Mouse (Mus musculus) stomach, embryonic 15.5 days (tissue): ENCODE results near the gene Syn3. TPM values are rescaled to one million over a fixed set of nuclear protein-coding genes. Genes with fewer than 3 reads are reported as not detected.
A peak's percentile ranks its signal among the peaks of the same experiment; 100 is the strongest.
"Not testable (repeated sequence)": the region's sequence is repeated elsewhere in the genome, so short reads cannot be mapped to it uniquely, and the experiment has no call there.

Experiments used
- ATAC-seq: fragments of 200-750 bp; cut with Nextera tagmentation; 2 replicates; pipeline ENCODE4 v1.8.0; 2017; ENCODE audit warnings: low read depth, moderate number of reproducible peaks, moderate TSS enrichment; ENCODE audit not compliant: insufficient read depth, low FRiP score
- H3K27ac ChIP-seq: fragments of 300-500 bp; sonication (generic); 2 replicates; pipeline ENCODE4 v1.5.1; 2015; ENCODE audit warnings: mild to moderate bottlenecking, inconsistent platforms
- H3K27me3 ChIP-seq: fragments of 300-500 bp; sonication (generic); replicated peaks from 2 replicates; pipeline ENCODE4 v1.6.1; 2015; ENCODE audit warnings: inconsistent platforms
- H3K36me3 ChIP-seq: fragments of 300-500 bp; sonication (generic); 2 replicates; pipeline ENCODE4 v1.6.1; 2015; ENCODE audit warnings: inconsistent platforms
- H3K4me1 ChIP-seq: fragments of 300-500 bp; sonication (generic); 2 replicates; pipeline ENCODE4 v1.6.1; 2015; ENCODE audit warnings: inconsistent platforms
- H3K4me2 ChIP-seq: fragments of 300-500 bp; sonication (generic); 2 replicates; pipeline ENCODE4 v1.6.1; 2015; ENCODE audit warnings: mild to moderate bottlenecking, inconsistent platforms
- H3K4me3 ChIP-seq: fragments of 300-500 bp; sonication (generic); replicated peaks from 2 replicates; pipeline ENCODE4 v1.5.1; 2015; ENCODE audit warnings: inconsistent platforms
- H3K9ac ChIP-seq: fragments of 300-500 bp; sonication (generic); 2 replicates; pipeline ENCODE4 v1.6.1; 2015; ENCODE audit warnings: inconsistent platforms
- H3K9me3 ChIP-seq: fragments of 300-500 bp; sonication (generic); 2 replicates; pipeline ENCODE4 v1.6.1; 2016; ENCODE audit warnings: inconsistent platforms
- WGBS: fragments of 180-500 bp; shearing (Covaris S2); methylation state at CpG from one replicate; pipeline ENCODE4 v1.1.7; 2015; 5-methylcytosine and 5-hydroxymethylcytosine counted together
- polyA plus RNA-seq: library from polyadenylated mRNA; unstranded; fragments of >200 nt; fragmentation: Nextera tagmentation; extraction: Ambion mirVana; gene quantifications from 2 replicates; pipeline ENCODE4 v1.2.1, GENCODE M21; 2015

The Syn3 gene
- polyA plus RNA-seq, 1 experiment from 2014 or later, result 3.5 TPM

DNA sequence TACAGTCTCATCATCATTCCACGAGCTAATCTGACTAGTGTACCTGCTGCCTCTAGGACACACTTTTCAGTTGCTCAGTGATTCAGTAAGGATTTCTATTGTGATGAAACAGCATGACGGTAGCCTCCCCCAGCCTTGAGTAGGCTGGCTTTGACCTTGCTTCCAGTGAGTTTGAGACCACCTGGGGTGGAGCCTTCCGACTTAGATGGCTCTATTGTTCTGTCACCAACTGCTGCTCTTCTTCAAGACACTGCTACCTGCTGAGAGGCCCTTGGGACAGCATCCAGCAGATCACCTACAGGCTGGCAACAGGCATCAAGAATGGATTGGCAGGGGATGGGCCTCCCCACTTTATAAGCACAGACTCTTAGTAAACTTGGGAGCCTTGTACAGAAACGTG is 63.7 kb downstream of the Syn3 start:
- not testable (repeated sequence) for H3K4me2 ChIP-seq, H3K4me3 ChIP-seq, H3K36me3 ChIP-seq, H3K27ac ChIP-seq, H3K4me1 ChIP-seq, ATAC-seq, H3K27me3 ChIP-seq, H3K9me3 ChIP-seq, H3K9ac ChIP-seq
- WGBS, result 80% methylated on average over 4 of the region's 4 CpGs

DNA sequence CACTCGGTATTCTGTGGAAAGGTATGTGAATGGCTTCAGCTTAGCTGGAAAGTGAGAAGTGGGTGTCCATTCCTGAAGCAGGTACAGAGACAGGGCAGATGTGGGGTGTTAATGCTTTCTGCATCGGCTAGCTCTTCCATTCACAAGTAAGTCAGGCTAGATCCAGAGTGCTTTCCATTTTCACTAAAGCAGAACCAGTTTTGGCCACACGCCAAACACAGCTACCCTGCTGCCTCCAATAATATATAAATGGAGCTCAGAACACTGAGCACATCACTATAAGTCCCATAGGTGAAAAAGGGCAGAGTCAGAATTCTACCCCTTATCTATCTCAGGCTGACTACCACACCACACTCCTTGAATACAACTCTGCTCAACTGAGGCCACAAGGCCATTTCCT is 69.0 kb downstream of the Syn3 start:
- Histone ChIP-seq H3K27ac (no peak overlapping the region), H3K9ac (no peak overlapping the region), H3K9me3 (no peaks in the 10 kb centered on the region), H3K4me1 (peaks cover 8% of the 10 kb centered on the region; the same call in 1 of the 2 replicates), H3K4me2 (no peak overlapping the region), H3K36me3 (no peaks in the 10 kb centered on the region), H3K27me3 (no peaks in the 10 kb centered on the region), H3K4me3 (no peak overlapping the region)
- ATAC-seq, result no peak
- 68% methylated on average over 3 of the region's 3 CpGs for WGBS

DNA sequence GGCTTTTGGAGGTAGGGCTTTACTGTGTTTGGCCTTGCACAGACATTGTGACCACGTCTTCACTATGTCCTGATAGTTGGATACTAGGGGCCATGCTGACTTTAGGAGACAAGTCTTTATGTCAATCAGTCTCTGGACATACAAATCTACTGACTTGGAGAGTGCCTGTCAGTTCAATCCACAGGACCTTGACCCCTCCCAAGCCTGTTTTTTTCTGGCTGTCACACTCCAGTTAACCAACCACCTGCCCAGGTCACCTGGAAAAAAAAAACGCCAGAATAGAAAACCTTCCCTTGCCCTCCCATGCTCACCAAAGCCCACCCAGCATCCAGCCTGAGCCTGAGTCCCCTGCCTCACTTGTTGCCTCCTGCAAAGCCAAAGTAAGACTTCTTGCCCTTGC is 70.7 kb downstream of the Syn3 start:
- Histone ChIP-seq H3K27ac (no peak overlapping the region), H3K4me3 (no peak overlapping the region), H3K9ac (no peak overlapping the region), H3K9me3 (no peaks in the 10 kb centered on the region), H3K4me1 (peaks cover 8% of the 10 kb centered on the region; the same call in 1 of the 2 replicates), H3K27me3 (no peaks in the 10 kb centered on the region), H3K4me2 (no peak overlapping the region), H3K36me3 (no peaks in the 10 kb centered on the region)
- no peak for ATAC-seq
- WGBS, result 73% methylated on average over 2 of the region's 2 CpGs

DNA sequence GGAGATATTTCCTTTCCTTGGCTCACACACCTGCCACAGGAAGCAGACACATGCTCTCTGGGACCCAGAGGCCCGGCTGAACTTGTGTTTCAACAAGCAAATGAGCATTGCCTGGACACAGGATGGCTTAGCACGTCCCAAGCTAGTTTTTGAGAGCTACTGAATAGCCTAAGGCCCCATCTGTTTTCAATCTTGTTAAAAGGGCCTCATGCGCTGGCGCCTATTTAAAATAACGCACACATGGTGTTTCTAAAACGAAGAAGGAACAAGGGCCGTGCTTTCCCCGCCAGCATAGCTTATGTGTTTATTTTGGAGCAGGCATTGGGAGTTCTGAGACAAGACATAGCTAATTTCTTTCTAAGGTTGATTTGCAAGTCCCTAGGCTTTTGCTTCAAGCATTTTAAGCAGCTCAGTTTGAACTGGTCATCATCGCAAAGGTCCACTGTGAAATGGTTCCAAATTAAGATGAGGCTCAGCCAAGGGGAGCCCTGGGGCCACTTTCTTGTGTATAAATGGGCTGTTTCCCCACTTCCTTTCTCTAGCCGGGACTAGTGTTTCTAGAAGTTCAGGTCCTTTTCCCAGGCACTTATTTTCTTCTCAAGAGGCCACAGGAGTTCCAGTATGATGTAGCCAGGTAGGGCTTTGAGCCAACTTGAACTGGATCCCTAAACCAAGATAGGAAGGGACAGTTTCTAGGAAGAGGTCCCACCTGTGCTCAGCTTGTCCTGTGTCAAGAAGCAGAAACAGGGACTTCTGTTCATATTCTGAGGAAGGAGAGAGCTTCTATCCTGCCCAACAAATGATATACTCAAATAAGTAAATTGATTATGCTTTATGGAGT is 72.8 kb downstream of the Syn3 start:
- peaks cover 8% of the 10 kb centered on the region; the same call in 1 of the 2 replicates for H3K4me1 ChIP-seq
- peak overlapping the region; percentile 74 for H3K27ac ChIP-seq
- H3K4me3 ChIP-seq, result no peak overlapping the region
- no peak overlapping the region for H3K9ac ChIP-seq
- H3K27me3 ChIP-seq, result no peaks in the 10 kb centered on the region
- peak; percentile 76; the same call in 1 of the 2 replicates for ATAC-seq
- 27% methylated on average over 10 of the region's 10 CpGs for WGBS
- H3K4me2 ChIP-seq, result no peak overlapping the region
- no peaks in the 10 kb centered on the region for H3K9me3 ChIP-seq
- no peaks in the 10 kb centered on the region for H3K36me3 ChIP-seq

DNA sequence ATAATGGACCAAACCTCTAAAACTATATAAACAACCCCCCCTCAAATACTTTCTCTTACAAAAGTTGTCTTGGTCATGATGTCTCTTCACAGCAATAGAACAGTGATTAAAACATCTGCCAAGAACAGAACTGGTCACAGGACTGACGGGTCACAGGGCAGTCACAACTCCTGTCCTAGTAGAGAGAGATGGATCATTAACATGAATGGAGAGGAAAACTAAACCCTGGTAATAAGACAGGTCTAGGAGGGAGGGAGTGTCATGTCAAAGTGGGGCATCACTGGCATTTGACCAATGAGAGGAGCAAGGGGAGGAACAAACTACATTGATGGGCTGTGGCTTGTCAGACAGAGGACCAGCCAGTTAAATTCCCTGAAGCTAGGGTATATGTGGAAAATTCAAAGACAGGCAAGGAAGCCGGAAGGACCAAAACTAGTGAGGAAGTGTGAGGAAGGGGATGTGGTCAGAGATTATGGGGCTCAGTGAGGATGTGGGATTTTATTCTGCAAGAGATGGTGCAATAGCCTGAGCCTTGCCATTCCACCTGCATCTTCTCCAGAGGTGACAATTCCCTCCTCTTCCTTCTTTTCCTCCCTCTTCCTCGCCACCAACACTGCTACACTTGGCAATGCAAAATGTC is 76.8 kb downstream of the Syn3 start:
- Histone ChIP-seq H3K9ac (no peak overlapping the region), H3K4me1 (peaks cover 8% of the 10 kb centered on the region), H3K4me2 (no peak overlapping the region), H3K4me3 (no peak overlapping the region), H3K9me3 (no peaks in the 10 kb centered on the region), H3K27me3 (no peaks in the 10 kb centered on the region), H3K27ac (no peak overlapping the region), H3K36me3 (no peaks in the 10 kb centered on the region)
- no peak for ATAC-seq
- 83% methylated on average over 3 of the region's 3 CpGs for WGBS

DNA sequence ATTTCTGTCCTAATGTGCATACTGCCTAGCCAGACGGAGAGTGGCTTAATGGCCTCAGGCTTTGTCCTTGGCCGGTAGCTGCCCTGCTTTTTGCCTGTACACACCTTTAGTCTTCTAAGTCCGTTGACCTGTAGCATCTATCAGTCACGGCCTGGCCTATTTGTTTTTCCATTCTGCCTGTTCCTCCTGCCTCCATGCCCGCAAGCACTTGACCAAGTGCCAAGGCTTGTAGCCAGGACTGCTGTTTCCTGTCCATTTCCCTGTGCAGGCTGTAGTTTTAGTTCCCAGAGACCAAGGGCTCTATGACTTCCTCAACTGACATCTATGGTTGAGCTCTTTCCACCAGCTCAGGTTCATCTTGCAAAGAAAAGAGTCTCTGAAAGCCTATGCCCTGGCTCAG is 79.8 kb downstream of the Syn3 start:
- no peaks in the 10 kb centered on the region for H3K27me3 ChIP-seq
- H3K36me3 ChIP-seq, result no peaks in the 10 kb centered on the region
- no peaks in the 10 kb centered on the region; the same call in 1 of the 2 replicates for H3K4me1 ChIP-seq
- WGBS, result 77% methylated on average over 5 of the region's 5 CpGs
- ATAC-seq, result no peak
- H3K9ac ChIP-seq, result no peak overlapping the region
- H3K27ac ChIP-seq, result no peak overlapping the region
- H3K4me3 ChIP-seq, result no peak overlapping the region
- no peaks in the 10 kb centered on the region for H3K9me3 ChIP-seq
- H3K4me2 ChIP-seq, result no peak overlapping the region

DNA sequence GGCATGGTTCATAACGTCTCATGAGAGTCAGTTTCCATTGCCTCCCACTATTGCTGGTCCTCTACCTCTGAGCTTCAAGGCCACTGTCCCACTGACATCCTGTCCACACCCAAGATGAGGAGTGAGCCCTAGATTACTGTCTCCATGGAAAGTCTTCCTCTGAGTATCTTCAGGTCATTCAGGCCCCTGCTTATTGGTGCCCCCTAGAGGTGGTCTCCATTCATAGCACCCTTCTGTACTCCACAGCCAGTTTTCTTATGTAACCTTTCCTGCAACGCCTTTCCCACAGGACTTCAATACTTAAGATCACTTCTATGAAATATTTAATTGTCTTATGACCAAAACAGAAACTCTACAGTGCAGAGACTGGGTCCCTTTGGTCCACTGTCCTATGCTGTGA is 80.4 kb downstream of the Syn3 start:
- no peak for ATAC-seq
- H3K4me1 ChIP-seq, result no peaks in the 10 kb centered on the region; the same call in 1 of the 2 replicates
- H3K27me3 ChIP-seq, result no peaks in the 10 kb centered on the region
- no peak overlapping the region for H3K9ac ChIP-seq
- no peak overlapping the region for H3K27ac ChIP-seq
- no peak overlapping the region for H3K4me3 ChIP-seq
- H3K9me3 ChIP-seq, result no peaks in the 10 kb centered on the region
- 58% methylated on average over 2 of the region's 2 CpGs for WGBS
- H3K36me3 ChIP-seq, result no peaks in the 10 kb centered on the region
- no peak overlapping the region for H3K4me2 ChIP-seq

DNA sequence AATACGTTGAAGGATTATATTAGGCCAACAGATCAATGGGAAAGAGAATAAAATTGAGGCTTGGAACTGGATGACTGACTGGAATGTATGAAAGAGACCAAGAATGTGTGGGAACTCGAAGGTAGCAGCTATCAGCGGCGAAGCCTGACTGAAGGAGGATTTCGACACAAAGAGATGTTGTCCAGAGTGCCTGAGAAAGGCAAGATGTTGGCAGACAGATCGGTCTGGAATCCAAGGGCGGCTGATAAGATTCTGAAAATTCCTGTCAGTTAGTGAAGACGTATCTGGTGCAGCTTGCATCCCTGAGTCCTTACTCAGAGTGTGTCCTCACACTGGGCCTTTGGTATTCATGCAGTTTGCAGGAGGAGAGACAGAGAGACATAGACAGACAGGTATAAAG is 81.9 kb downstream of the Syn3 start:
- ATAC-seq, result no peak
- WGBS, result 68% methylated on average over 8 of the region's 8 CpGs
- Histone ChIP-seq H3K4me2 (no peak overlapping the region), H3K27me3 (no peaks in the 10 kb centered on the region), H3K4me1 (no peaks in the 10 kb centered on the region; the same call in 1 of the 2 replicates), H3K4me3 (no peak overlapping the region), H3K9me3 (no peaks in the 10 kb centered on the region), H3K36me3 (no peaks in the 10 kb centered on the region), H3K9ac (no peak overlapping the region), H3K27ac (no peak overlapping the region)

DNA sequence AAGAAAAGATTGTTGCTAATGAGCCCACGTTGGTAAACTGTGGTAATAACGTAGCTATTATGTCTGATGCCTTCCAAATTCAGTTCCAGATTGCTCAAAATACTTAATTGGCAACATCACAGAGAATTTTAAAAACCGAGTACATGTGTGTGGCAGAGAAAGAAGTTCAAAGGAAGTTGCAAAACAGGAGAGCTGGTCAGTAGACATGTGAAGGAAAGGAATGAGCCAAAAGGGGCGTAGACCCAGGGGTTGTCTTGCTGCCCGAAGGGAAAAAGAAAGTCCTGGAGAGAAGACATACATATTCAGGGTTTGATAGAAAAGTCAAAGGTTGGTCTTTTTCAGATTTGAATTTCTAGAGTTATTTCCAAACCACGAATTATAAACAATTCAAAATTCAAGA is 87.8 kb downstream of the Syn3 start:
- no peak overlapping the region for H3K4me3 ChIP-seq
- no peak overlapping the region for H3K27ac ChIP-seq
- no peak overlapping the region for H3K4me2 ChIP-seq
- no peaks in the 10 kb centered on the region for H3K9me3 ChIP-seq
- no peaks in the 10 kb centered on the region for H3K36me3 ChIP-seq
- no peak for ATAC-seq
- no peaks in the 10 kb centered on the region for H3K4me1 ChIP-seq
- 85% methylated on average over 6 of the region's 6 CpGs for whole genome bisulfite sequencing
- no peak overlapping the region for H3K9ac ChIP-seq
- no peaks in the 10 kb centered on the region for H3K27me3 ChIP-seq

DNA sequence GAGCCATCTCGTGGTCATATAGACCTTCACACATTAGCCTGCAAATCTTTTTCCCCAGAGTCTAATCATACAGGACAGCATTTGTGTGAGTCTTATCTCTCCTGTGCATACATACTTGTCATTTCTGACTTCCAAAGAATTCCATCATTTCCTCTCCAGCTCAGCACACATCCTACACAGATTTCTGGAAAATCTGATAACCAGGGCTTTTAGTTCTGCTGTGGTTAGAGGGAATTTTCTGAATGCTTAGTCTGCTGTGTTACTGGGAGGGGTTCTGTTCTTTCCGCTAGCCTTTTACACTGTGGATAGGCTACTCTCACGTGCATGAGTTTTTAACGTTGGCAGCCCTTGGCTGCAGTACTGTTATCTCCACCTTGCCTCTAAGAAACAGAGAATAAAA is 91.7 kb downstream of the Syn3 start:
- Histone ChIP-seq H3K27me3 (no peaks in the 10 kb centered on the region), H3K9ac (no peak overlapping the region), H3K4me2 (no peak overlapping the region), H3K4me3 (no peak overlapping the region), H3K27ac (no peak overlapping the region), H3K36me3 (no peaks in the 10 kb centered on the region), H3K4me1 (no peaks in the 10 kb centered on the region), H3K9me3 (no peaks in the 10 kb centered on the region)
- 61% methylated on average over 4 of the region's 4 CpGs for WGBS
- ATAC-seq, result no peak

DNA sequence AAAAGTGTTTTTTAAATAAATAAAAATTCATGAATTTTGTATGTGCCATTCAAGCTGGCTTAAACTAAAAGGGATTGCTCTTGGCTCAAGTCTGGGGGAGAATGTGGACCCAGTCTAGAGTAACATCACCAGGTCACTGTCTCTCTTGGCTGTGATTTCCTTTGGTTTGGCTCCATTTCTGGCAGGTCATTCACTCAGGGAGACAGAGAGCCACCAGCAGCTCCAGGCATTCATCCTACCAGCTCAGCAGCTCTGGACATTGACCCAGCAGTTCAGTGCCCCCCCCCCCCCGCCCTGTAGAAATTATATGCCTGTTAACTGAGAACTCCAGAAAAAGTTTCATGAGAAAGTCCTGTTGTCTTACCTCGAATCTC is 100.4 kb downstream of the Syn3 start:
- ATAC-seq, result no peak
- Histone ChIP-seq H3K4me1 (no peaks in the 10 kb centered on the region), H3K4me3 (no peak overlapping the region), H3K4me2 (no peak overlapping the region), H3K9me3 (no peaks in the 10 kb centered on the region), H3K27ac (no peak overlapping the region), H3K36me3 (no peaks in the 10 kb centered on the region), H3K9ac (no peak overlapping the region), H3K27me3 (no peaks in the 10 kb centered on the region)
- WGBS, result 71% methylated on average over 2 of the region's 2 CpGs

DNA sequence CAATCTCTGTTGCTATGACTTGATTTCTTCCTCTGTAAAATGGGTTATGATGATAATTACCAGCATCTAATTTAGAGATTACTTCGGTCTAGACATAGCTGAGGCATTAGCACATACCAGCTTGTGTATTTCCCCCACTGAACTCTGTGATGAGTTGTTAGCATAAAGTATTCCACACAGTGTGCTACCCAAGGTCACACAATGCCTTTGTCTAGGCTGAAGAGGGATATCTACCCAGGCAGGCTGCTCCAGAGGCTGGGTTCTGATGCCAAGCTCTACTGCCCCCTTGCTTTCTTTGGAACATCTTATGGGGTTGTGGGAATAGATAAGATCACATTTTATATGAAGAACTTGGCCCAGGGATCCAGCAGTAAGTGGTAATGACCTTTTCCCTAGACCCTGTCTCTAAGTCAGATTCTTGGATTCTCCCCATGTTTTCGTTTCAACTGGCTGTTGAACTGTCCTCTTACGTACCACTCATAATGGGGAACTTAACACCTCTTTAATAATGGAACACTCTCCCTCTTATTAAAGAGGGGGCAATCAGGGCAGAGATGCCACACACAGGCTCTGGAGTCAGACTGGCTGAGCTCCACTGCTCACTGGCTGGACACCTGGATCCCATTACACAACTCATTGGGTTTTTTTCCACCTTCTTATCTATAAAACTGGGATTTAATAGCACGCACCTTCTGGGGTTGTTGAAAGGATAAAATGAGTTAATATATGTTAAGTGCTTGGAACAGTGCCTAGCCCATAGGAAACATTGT is 100.9 kb downstream of the Syn3 start:
- Histone ChIP-seq H3K9me3 (no peaks in the 10 kb centered on the region), H3K4me2 (no peak overlapping the region), H3K27ac (no peak overlapping the region), H3K36me3 (no peaks in the 10 kb centered on the region), H3K27me3 (no peaks in the 10 kb centered on the region), H3K9ac (no peak overlapping the region), H3K4me3 (no peak overlapping the region), H3K4me1 (no peaks in the 10 kb centered on the region)
- WGBS, result 73% methylated on average over 4 of the region's 4 CpGs
- no peak for ATAC-seq
